Mouse (Mus musculus) heart, embryonic 14.5 days (tissue): ENCODE data around the gene Rnase13. TPM values are rescaled to one million over a fixed set of nuclear protein-coding genes. Genes with fewer than 3 reads are reported as not detected.

Experiments used
- ATAC-seq: fragments of 200-750 bp; cut with Nextera tagmentation; 2 replicates; pipeline ENCODE4 v1.8.0; 2017; ENCODE audit warnings: low read depth, moderate TSS enrichment; ENCODE audit not compliant: insufficient number of reproducible peaks, insufficient read depth, low FRiP score
- H3K27ac ChIP-seq, 2 experiments: fragments of 200-500 bp in 1 of 2; fragments of 300-500 bp in 1 of 2; sonication (generic) in 1 of 2; replicated peaks in 1 of 2; 2 replicates each; pipeline ENCODE4 v1.5.1; 2012 to 2014; ENCODE audit warnings: low read depth in 2 of 2, low read length in 2 of 2, control low read depth in 1 of 2, mild to moderate bottlenecking in 1 of 2, mixed read lengths in 1 of 2; ENCODE audit not compliant: control insufficient read depth in 1 of 2, insufficient read depth in 1 of 2
- H3K27me3 ChIP-seq: fragments of 300-500 bp; sonication (generic); 2 replicates; pipeline ENCODE4 v1.6.1; 2014; ENCODE audit warnings: mild to moderate bottlenecking, low read length, control low read depth; ENCODE audit not compliant: control insufficient read depth, insufficient read depth
- H3K36me3 ChIP-seq: fragments of 300-500 bp; sonication (generic); 2 replicates; pipeline ENCODE4 v1.6.1; 2014; ENCODE audit warnings: mild to moderate bottlenecking, control low read depth, low read length, mixed read lengths; ENCODE audit not compliant: control insufficient read depth, insufficient read depth
- H3K4me1 ChIP-seq, 2 experiments: fragments of 200-500 bp in 1 of 2; fragments of 300-500 bp in 1 of 2; sonication (generic) in 1 of 2; 2 replicates each; pipeline ENCODE4 v1.6.1; 2012 to 2014; ENCODE audit warnings: low read length in 2 of 2, control low read depth in 1 of 2, mixed read lengths in 1 of 2; ENCODE audit not compliant: control insufficient read depth in 2 of 2, insufficient read depth in 2 of 2
- H3K4me2 ChIP-seq: fragments of 300-500 bp; sonication (generic); 2 replicates; pipeline ENCODE4 v1.6.1; 2014; ENCODE audit warnings: mild to moderate bottlenecking, low read length
- H3K4me3 ChIP-seq, 2 experiments: fragments of 200-500 bp in 1 of 2; fragments of 300-500 bp in 1 of 2; sonication (generic) in 1 of 2; 2 replicates each; pipeline ENCODE4 v1.5.1; 2012 to 2014; ENCODE audit warnings: low read length in 2 of 2, mild to moderate bottlenecking in 2 of 2, control low read depth in 1 of 2, low read depth in 1 of 2, moderate library complexity in 1 of 2; ENCODE audit not compliant: control insufficient read depth in 1 of 2, insufficient read depth in 1 of 2
- H3K9ac ChIP-seq: fragments of 300-500 bp; sonication (generic); 2 replicates; pipeline ENCODE4 v1.6.1; 2014; ENCODE audit warnings: mild to moderate bottlenecking, low read length
- H3K9me3 ChIP-seq: fragments of 300-500 bp; sonication (generic); 2 replicates; pipeline ENCODE4 v1.6.1; 2016; ENCODE audit warnings: low read length, control low read depth; ENCODE audit not compliant: control insufficient read depth
- WGBS: fragments of 180-500 bp; shearing (Covaris S2); extraction: QIAGEN DNeasy Blood & Tissue Kit; methylation state at CpG from one replicate; pipeline ENCODE4 v1.1.7; 2014; 5-methylcytosine and 5-hydroxymethylcytosine counted together
- polyA plus RNA-seq: library from polyadenylated mRNA; unstranded; fragments of >200 nt; fragmentation: Nextera tagmentation; extraction: Ambion mirVana; gene quantifications from 2 replicates; pipeline ENCODE4 v1.2.1, GENCODE M21; 2014

Rnase13 gene
- polyA plus RNA-seq, 1 experiment from 2014 or later = not detected

GRCm38 (mm10) chr14:51899351-51899750, 23.2 kb downstream of the Rnase13 start:
- Histone ChIP-seq H3K4me2 (no peak overlapping the region), H3K9me3 (no peaks in the 10 kb centered on the region), H3K9ac (no peak overlapping the region), H3K4me1 (peaks cover 7% of the 10 kb centered on the region in 2 experiments), H3K4me3 (no peak overlapping the region), H3K36me3 (peaks cover 5% of the 10 kb centered on the region; the same call in 1 of the 2 replicates), H3K27me3 (no peaks in the 10 kb centered on the region), H3K27ac (no peak overlapping the region)
- WGBS = 92% methylated on average over 1 of the region's 1 CpGs
- ATAC-seq = no peak

DNA sequence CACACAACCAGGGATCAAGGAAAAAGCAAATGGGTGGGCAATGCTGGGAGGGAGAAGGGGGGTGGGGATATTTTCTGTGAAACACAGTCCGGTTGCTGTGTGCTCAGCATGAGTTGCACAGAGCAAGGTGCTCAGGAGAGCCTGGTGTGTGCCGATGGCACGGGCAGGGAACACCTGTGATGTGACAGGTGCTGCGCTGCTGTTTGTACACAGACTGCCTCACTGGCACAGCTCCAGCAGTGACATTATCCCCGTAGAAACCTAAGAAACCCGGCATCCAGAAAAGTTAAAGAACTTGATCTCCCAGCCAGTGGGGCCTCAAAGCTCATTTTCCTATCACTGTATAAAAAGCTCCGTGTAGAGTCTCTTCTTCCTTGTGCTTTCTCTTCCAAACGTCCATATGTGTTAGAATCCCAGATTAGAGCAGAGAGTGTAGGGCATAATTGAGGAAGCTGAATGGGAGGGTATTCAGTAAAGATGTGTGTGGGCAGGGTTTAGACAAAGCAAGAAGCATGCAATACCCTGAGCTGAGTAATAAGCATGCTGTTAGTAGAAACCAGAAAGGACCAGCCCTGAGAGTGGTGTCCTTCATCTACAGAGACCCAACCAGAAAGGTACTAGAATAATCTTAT, 25.9 kb downstream of the Rnase13 start:
- H3K4me2 ChIP-seq = no peak overlapping the region
- 73% methylated on average over 8 of the region's 8 CpGs for WGBS
- H3K27me3 ChIP-seq = no peaks in the 10 kb centered on the region
- H3K9me3 ChIP-seq = no peaks in the 10 kb centered on the region
- H3K4me3 ChIP-seq = no peak overlapping the region
- ATAC-seq = no peak
- peaks cover 10% of the 10 kb centered on the region for H3K36me3 ChIP-seq
- no peak overlapping the region for H3K27ac ChIP-seq
- H3K4me1 ChIP-seq = peaks cover 7 to 13% of the 10 kb centered on the region in 2 experiments; a peak in 3 of 4 replicates
- no peak overlapping the region for H3K9ac ChIP-seq

GRCm38 (mm10) chr14:51896019-51896418, 26.6 kb downstream of the Rnase13 start:
- Histone ChIP-seq H3K4me2 (no peak overlapping the region), H3K4me3 (no peak overlapping the region), H3K4me1 (peaks cover 7 to 13% of the 10 kb centered on the region in 2 experiments; a peak in 3 of 4 replicates), H3K9ac (no peak overlapping the region), H3K27me3 (no peaks in the 10 kb centered on the region), H3K27ac (no peak overlapping the region), H3K9me3 (no peaks in the 10 kb centered on the region), H3K36me3 (peaks cover 16% of the 10 kb centered on the region)
- 68% methylated on average over 6 of the region's 6 CpGs for WGBS
- ATAC-seq = no peak

- H3K9me3 ChIP-seq = no peaks in the 10 kb centered on the region
- no peaks in the 10 kb centered on the region for H3K27me3 ChIP-seq
- H3K4me3 ChIP-seq = no peak overlapping the region
- H3K9ac ChIP-seq = no peak overlapping the region
- peaks cover 26% of the 10 kb centered on the region for H3K36me3 ChIP-seq
- whole genome bisulfite sequencing = 79% methylated on average over 14 of the region's 14 CpGs
- no peak for ATAC-seq
- H3K4me1 ChIP-seq = peaks cover 7 to 13% of the 10 kb centered on the region in 2 experiments; a peak in 3 of 4 replicates
- no peak overlapping the region for H3K4me2 ChIP-seq
- H3K27ac ChIP-seq = no peak overlapping the region
Observed at GRCm38 (mm10) chr14:51895071-51895470, 27.5 kb downstream of the Rnase13 start.

- Histone ChIP-seq H3K27ac (0 out of 4 replicates have a peak overlapping the region, but pooled peaks of 1 of the 2 experiments have one; percentile 19), H3K4me1 (peaks cover 7 to 13% of the 10 kb centered on the region in 2 experiments; a peak in 3 of 4 replicates), H3K4me2 (no peak overlapping the region), H3K9me3 (no peaks in the 10 kb centered on the region), H3K27me3 (no peaks in the 10 kb centered on the region), H3K9ac (no peak overlapping the region), H3K4me3 (no peak overlapping the region), H3K36me3 (peaks cover 38% of the 10 kb centered on the region)
- ATAC-seq = no peak
- WGBS = 27% methylated on average over 3 of the region's 3 CpGs
Observed at GRCm38 (mm10) chr14:51893809-51894208, 28.8 kb downstream of the Rnase13 start.

DNA sequence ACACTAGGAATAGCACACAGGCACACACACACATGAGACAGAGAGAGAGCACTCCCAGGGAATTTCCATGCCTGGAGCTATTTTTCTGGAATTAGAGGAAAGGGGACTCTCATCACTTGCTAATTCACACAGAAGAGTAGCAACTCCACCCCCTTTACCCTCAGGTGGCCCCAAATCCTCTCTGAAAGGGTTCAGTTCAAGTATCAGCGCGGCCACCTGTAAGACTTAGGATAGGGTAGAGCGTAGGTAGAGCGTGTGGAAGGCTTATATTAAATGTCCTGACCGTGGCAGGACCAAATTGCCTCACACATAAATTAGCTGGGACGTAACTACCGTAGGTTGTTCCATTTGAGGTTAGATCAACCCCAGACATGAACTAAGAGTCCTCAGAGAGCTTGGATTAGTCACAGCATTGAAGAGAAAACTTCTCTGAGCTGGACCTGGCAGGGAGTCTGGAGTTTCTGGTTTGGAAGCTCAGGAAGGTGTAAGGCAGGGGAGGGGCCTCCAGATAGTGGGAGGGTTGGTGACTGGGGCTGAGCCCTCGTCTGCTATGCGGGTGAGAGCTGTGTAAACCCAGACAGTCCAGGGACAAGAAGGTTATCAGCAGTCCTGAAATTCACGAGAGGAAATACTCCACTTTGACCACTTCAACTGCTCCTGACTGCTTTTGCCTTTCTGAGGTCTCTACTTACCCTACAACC, 29.3 kb downstream of the Rnase13 start:
- no peak overlapping the region for H3K4me3 ChIP-seq
- H3K27me3 ChIP-seq = no peaks in the 10 kb centered on the region
- H3K4me1 ChIP-seq = peaks cover 7 to 13% of the 10 kb centered on the region in 2 experiments; a peak in 3 of 4 replicates
- H3K9ac ChIP-seq = no peak overlapping the region
- H3K27ac ChIP-seq = 0 out of 4 replicates have a peak overlapping the region, but pooled peaks of 1 of the 2 experiments have one; percentile 19
- WGBS = 20% methylated on average over 10 of the region's 10 CpGs
- no peak overlapping the region for H3K4me2 ChIP-seq
- ATAC-seq = no peak
- no peaks in the 10 kb centered on the region for H3K9me3 ChIP-seq
- peaks cover 44% of the 10 kb centered on the region for H3K36me3 ChIP-seq

DNA sequence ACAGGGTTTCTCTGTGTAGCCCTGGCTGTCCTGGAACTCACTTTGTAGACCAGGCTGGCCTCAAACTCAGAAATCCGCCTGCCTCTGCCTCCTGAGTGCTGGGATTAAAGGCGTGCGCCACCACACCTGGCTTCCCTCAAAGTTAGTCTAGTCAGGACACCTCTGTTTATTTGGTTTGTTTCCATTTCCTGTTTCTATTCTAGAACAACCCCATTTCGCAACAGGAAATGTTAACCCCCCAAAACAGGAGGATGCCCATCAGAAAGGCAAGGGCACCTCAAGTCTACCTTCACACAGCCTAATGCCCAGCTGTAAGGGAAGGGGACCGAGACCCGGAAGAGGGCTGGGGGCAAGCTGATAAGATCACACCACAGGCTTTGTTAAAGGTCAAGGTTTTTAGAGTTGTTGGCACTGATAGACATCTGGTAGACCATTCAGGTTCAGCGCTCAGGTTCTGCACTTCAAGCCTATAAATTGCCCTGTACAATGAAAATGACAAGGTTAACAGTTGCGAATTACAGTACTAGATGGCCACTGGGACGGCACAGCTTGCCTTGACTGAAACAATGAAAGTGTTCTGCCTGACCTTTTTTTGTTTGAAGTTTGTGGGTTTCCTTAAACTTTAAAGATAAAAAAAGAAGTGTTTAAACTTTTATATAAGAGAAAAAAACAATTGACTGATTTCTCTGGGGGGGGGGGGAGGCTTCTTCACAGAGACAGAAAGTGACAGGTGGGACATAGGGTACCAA, 30.2 kb downstream of the Rnase13 start, which contains the start of gene Slc39a2:
Slc39a2 (plus strand) TSS at position 699 of the 749 bp plus-strand sequence.
- H3K36me3 ChIP-seq = peaks cover 53% of the 10 kb centered on the region
- WGBS = 90% methylated on average over 9 of the region's 9 CpGs

More for the DNA sequence above, 30.2 kb downstream of the Rnase13 start, which contains the start of gene Slc39a2:
- Histone ChIP-seq H3K9ac (no peak within 1 kb of the TSS), H3K4me1 (peaks cover 7 to 13% of the 10 kb centered on the region in 2 experiments; a peak in 3 of 4 replicates), H3K4me2 (no peak within 1 kb of the TSS), H3K27me3 (no peaks in the 10 kb centered on the region), H3K27ac (0 out of 4 replicates have a peak within 1 kb of the TSS, but pooled peaks of 1 of the 2 experiments have one; percentile 19), H3K9me3 (no peaks in the 10 kb centered on the region), H3K4me3 (no peak within 1 kb of the TSS)
- no peak for ATAC-seq
